Mouse (Mus musculus): ENCODE measurements at regions not wholly inside any gene's neighbourhood (a gene's known extent, or its start where the extent isn't known, plus 50 kb on each side); places are given as distances from the start of the nearest gene placed in this dataset.

GRCm38 (mm10) chr2:147989616-147990015 is 57.2 kb downstream of the Foxa2 start:
- Histone ChIP-seq H3K36me3 (ENCODE audit: control insufficient read depth, insufficient read depth, low read length) (no peaks in the 10 kb centered on the region), H3K4me3 (ENCODE audit: control insufficient read depth, low read depth, low read length) (no peak overlapping the region), H3K27ac (ENCODE audit: control insufficient read depth, insufficient read depth, low read depth, low read length) (no peak overlapping the region), H3K4me1 (ENCODE audit: control insufficient read depth, insufficient read depth, low read length) (no peaks in the 10 kb centered on the region), H3K27me3 (ENCODE audit: control insufficient read depth, insufficient read depth, low read length) (no peaks in the 10 kb centered on the region)
- no peak for TF ChIP-seq CTCF (IDR thresholded peaks at IDR 0.05; ENCODE audit: control insufficient read depth, insufficient read depth, insufficient replicate concordance, low read depth, low read length)
- TF ChIP-seq POLR2A (IDR thresholded peaks at IDR 0.05; ENCODE audit: control insufficient read depth, low read depth, low read length) = no peak

DNA sequence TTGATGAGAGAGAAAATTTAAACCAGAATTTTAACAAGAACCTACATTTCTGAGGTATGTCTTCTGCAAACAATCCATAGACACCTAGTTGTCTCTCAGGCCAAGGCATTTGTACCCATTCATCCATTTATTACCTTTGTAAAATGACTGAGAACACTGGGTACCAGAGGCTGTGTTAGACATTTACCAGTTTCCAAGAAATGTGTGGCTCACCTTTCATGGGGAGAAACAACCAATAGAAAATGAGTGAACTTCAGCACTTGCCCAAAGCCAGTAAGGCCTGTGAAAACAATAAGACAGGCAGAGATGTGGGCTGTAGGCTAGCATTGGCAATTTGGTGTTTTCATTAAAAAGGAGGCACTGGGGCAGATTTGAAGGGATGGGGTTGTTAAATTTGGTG is 58.2 kb downstream of the Foxa2 start:
- H3K4me1 ChIP-seq (ENCODE audit: control insufficient read depth, insufficient read depth, low read length) = no peaks in the 10 kb centered on the region
- no peak overlapping the region for H3K4me3 ChIP-seq (ENCODE audit: control insufficient read depth, low read depth, low read length)
- H3K36me3 ChIP-seq (ENCODE audit: control insufficient read depth, insufficient read depth, low read length) = no peaks in the 10 kb centered on the region
- no peaks in the 10 kb centered on the region for H3K27me3 ChIP-seq (ENCODE audit: control insufficient read depth, insufficient read depth, low read length)
- TF ChIP-seq POLR2A (IDR thresholded peaks at IDR 0.05; ENCODE audit: control insufficient read depth, low read depth, low read length) = no peak
- no peak for TF ChIP-seq CTCF (IDR thresholded peaks at IDR 0.05; ENCODE audit: control insufficient read depth, insufficient read depth, insufficient replicate concordance, low read depth, low read length)
- H3K27ac ChIP-seq (ENCODE audit: control insufficient read depth, insufficient read depth, low read depth, low read length) = no peak overlapping the region

GRCm38 (mm10) chr2:147985261-147985575 is 61.6 kb downstream of the Foxa2 start:
- Histone ChIP-seq H3K36me3 (ENCODE audit: control insufficient read depth, insufficient read depth, low read length) (no peaks in the 10 kb centered on the region), H3K27ac (ENCODE audit: control insufficient read depth, insufficient read depth, low read depth, low read length) (no peak overlapping the region), H3K27me3 (ENCODE audit: control insufficient read depth, insufficient read depth, low read length) (no peaks in the 10 kb centered on the region), H3K4me3 (ENCODE audit: control insufficient read depth, low read depth, low read length) (no peak overlapping the region), H3K4me1 (ENCODE audit: control insufficient read depth, insufficient read depth, low read length) (no peaks in the 10 kb centered on the region)
- no peak for TF ChIP-seq POLR2A (IDR thresholded peaks at IDR 0.05; ENCODE audit: control insufficient read depth, low read depth, low read length)
- TF ChIP-seq CTCF (IDR thresholded peaks at IDR 0.05; ENCODE audit: control insufficient read depth, insufficient read depth, insufficient replicate concordance, low read depth, low read length) = no peak

DNA sequence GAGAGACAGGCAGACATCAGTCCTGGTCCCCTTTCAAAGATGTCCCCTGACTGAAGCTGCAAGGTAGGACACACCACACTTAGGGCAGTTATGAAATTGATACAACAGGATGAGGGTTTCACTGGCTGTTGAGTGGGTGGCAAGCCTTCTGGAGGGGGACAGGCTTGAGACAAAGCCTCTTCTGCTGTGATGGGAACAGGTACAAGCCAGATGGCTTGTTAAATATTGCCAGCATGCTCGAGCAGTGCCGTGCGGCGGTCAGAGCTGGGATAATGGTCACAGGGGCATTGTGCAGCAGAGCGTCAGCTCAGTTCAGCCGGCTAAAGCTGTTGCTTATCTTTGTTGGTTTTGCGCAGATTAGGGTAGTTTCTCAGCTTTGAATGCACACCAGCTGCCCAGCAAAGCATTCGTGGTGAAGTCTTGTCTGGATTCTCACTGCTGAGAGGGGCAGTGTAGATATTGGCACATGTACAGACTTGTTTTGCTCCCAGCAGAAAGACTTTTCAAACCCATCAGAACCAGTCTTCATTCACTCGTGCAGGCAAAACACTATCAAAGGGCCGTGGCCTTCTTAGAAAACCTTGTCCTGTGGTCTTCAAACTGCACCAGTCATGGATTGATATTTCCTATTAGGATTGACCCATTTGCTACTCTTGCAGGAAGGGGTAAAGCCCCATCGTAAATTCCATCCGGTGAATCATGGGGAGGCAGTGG is 62.1 kb downstream of the Foxa2 start:
- no peak for TF ChIP-seq POLR2A (IDR thresholded peaks at IDR 0.05; ENCODE audit: control insufficient read depth, low read depth, low read length)
- TF ChIP-seq CTCF (IDR thresholded peaks at IDR 0.05; ENCODE audit: control insufficient read depth, insufficient read depth, insufficient replicate concordance, low read depth, low read length) = no peak
- no peak overlapping the region for H3K27ac ChIP-seq (ENCODE audit: control insufficient read depth, insufficient read depth, low read depth, low read length)
- H3K4me1 ChIP-seq (ENCODE audit: control insufficient read depth, insufficient read depth, low read length) = no peaks in the 10 kb centered on the region
- no peak overlapping the region for H3K4me3 ChIP-seq (ENCODE audit: control insufficient read depth, low read depth, low read length)
- no peaks in the 10 kb centered on the region for H3K27me3 ChIP-seq (ENCODE audit: control insufficient read depth, insufficient read depth, low read length)
- no peaks in the 10 kb centered on the region for H3K36me3 ChIP-seq (ENCODE audit: control insufficient read depth, insufficient read depth, low read length)

DNA sequence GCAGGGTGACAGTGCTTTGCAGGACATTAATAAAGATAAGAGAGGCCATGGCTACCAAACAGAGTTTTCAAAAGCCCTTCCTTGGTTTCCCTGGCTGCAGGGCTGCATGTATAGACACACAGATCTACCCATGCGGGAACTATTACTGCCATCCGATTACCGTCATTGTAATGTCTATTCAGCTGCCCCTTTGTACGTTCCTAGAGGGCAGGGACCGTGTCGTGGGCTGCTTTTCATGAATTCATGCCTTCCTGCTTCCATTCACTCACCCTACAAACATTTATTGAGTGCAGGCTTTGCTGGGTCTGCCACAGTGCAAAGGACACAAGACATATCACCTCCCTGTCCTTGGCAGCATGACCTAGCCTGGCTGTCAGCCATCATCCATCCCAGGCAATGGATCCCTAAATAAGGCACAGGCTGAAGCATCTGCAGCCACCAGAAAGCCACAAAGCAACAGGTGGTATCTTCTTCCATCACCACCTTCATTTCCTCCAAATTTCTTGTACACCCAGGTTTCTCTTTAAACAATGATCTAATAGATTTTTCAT is 65.8 kb downstream of the Foxa2 start:
- Histone ChIP-seq H3K27me3 (ENCODE audit: control insufficient read depth, insufficient read depth, low read length) (no peaks in the 10 kb centered on the region), H3K27ac (ENCODE audit: control insufficient read depth, insufficient read depth, low read depth, low read length) (no peak overlapping the region), H3K4me3 (ENCODE audit: control insufficient read depth, low read depth, low read length) (no peak overlapping the region), H3K36me3 (ENCODE audit: control insufficient read depth, insufficient read depth, low read length) (no peaks in the 10 kb centered on the region), H3K4me1 (ENCODE audit: control insufficient read depth, insufficient read depth, low read length) (no peaks in the 10 kb centered on the region)
- TF ChIP-seq POLR2A (IDR thresholded peaks at IDR 0.05; ENCODE audit: control insufficient read depth, low read depth, low read length) = no peak
- no peak for TF ChIP-seq CTCF (IDR thresholded peaks at IDR 0.05; ENCODE audit: control insufficient read depth, insufficient read depth, insufficient replicate concordance, low read depth, low read length)

DNA sequence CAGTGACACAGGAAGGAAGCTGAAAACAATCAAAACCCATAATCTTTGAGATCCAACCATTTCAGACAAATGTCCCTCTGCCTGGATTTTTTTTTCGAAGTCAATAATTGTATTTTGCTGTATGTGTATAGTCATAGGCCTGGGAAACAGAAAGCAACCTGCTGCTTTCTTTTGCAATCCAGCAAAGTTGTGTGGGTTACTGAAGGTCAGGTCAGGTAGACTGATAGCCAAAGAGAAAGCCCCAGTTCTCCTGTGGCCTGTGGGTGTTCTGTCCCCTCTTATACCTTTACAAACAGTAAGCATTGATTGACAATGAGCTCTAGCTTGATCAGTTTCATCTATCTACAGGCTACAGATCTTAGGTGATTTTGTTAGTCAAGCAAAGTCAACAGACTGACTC is 66.4 kb downstream of the Foxa2 start:
- Histone ChIP-seq H3K36me3 (ENCODE audit: control insufficient read depth, insufficient read depth, low read length) (no peaks in the 10 kb centered on the region), H3K27me3 (ENCODE audit: control insufficient read depth, insufficient read depth, low read length) (no peaks in the 10 kb centered on the region)

DNA sequence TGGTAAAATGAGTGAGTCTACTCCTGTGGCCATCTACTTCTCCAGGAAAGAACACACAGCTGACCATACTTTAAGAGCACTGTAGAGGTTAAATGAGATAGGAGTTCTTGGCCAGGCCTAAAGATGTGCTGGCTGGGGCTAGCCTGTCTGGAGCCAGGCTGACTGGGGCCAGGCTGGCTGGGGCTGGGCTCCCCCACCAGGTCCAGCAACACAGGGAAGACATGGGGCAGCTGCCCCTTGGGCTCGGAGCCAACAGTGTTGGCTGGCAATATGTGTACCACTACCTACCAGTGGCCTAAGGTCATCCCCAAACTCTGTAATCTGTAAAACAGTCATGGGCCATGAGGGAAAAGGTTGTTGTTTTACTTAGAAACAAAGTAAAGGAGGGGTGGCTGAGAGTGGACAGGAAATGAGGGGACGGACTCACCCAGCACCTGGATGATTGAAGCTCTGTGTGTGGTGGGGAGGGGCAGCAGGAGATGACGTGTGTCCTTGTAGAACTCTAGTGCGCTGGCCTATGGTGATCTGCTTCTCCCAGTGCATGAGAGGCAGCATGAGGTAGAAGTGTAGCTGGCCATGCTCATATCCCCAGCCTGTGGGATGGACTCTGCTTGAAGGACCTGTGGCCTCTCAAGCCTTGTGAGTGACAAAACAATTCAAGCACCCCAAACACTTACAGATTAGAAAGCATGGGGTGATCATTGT is 67.0 kb downstream of the Foxa2 start:
- H3K4me3 ChIP-seq (ENCODE audit: control insufficient read depth, low read depth, low read length) = no peak overlapping the region
- no peak overlapping the region for H3K27ac ChIP-seq (ENCODE audit: control insufficient read depth, insufficient read depth, low read depth, low read length)
- H3K27me3 ChIP-seq (ENCODE audit: control insufficient read depth, insufficient read depth, low read length) = no peaks in the 10 kb centered on the region
- no peaks in the 10 kb centered on the region for H3K36me3 ChIP-seq (ENCODE audit: control insufficient read depth, insufficient read depth, low read length)
- TF ChIP-seq POLR2A (IDR thresholded peaks at IDR 0.05; ENCODE audit: control insufficient read depth, low read depth, low read length) (no peak), CTCF (IDR thresholded peaks at IDR 0.05; ENCODE audit: control insufficient read depth, insufficient read depth, insufficient replicate concordance, low read depth, low read length) (no peak)
- H3K4me1 ChIP-seq (ENCODE audit: control insufficient read depth, insufficient read depth, low read length) = no peaks in the 10 kb centered on the region

More for the DNA sequence above, 66.4 kb downstream of the Foxa2 start:
- TF ChIP-seq CTCF (IDR thresholded peaks at IDR 0.05; ENCODE audit: control insufficient read depth, insufficient read depth, insufficient replicate concordance, low read depth, low read length) (no peak), POLR2A (IDR thresholded peaks at IDR 0.05; ENCODE audit: control insufficient read depth, low read depth, low read length) (no peak)
- Histone ChIP-seq H3K4me1 (ENCODE audit: control insufficient read depth, insufficient read depth, low read length) (no peaks in the 10 kb centered on the region), H3K27ac (ENCODE audit: control insufficient read depth, insufficient read depth, low read depth, low read length) (no peak overlapping the region), H3K4me3 (ENCODE audit: control insufficient read depth, low read depth, low read length) (no peak overlapping the region)

Data from testis, adult 2 months (tissue).